Mouse (Mus musculus) cerebellum, adult 2 months (tissue): ENCODE data around the gene Heg1.

Source experiments
- CTCF ChIP-seq: fragments of 200-500 bp; IDR thresholded peaks from 2 replicates; pipeline ENCODE4 v1.5.1; 2011; ENCODE audit warnings: low read depth, mild to moderate bottlenecking, control low read depth, low read length, moderate library complexity, borderline replicate concordance; ENCODE audit not compliant: insufficient read depth
- POLR2A ChIP-seq: fragments of 200-500 bp; IDR thresholded peaks from 2 replicates; pipeline ENCODE4 v1.6.1; 2011; ENCODE audit warnings: low read length, control low read depth, borderline replicate concordance; ENCODE audit not compliant: insufficient read depth

GRCm38 (mm10) chr16:33766757-33767156 lies 82.6 kb downstream of the Heg1 start:
- no peak for TF ChIP-seq CTCF
- no peak for TF ChIP-seq POLR2A
